Mouse (Mus musculus) embryonic facial prominence, embryonic 13.5 days (tissue): Measurements from ENCODE around the gene Pappa. TPM values are rescaled to one million over a fixed set of nuclear protein-coding genes. Genes with fewer than 3 reads are reported as not detected.

ENCODE experiments used
- ATAC-seq: fragments of 200-750 bp; cut with Nextera tagmentation; 2 replicates; pipeline ENCODE4 v1.8.0; 2017; ENCODE audit warnings: low read depth; ENCODE audit not compliant: insufficient number of reproducible peaks, insufficient read depth, low FRiP score, low TSS enrichment
- H3K27ac ChIP-seq: fragments of 300-500 bp; sonication (generic); 2 replicates; pipeline ENCODE4 v1.5.1; 2015; ENCODE audit warnings: moderate library complexity, mild to moderate bottlenecking, inconsistent platforms
- H3K27me3 ChIP-seq: fragments of 300-500 bp; sonication (generic); 2 replicates; pipeline ENCODE4 v1.6.1; 2015; ENCODE audit warnings: mild to moderate bottlenecking, inconsistent platforms
- H3K36me3 ChIP-seq: fragments of 300-500 bp; sonication (generic); 2 replicates; pipeline ENCODE4 v1.6.1; 2015; ENCODE audit warnings: mild to moderate bottlenecking, inconsistent platforms
- H3K4me1 ChIP-seq: fragments of 300-500 bp; sonication (generic); 2 replicates; pipeline ENCODE4 v1.6.1; 2015; ENCODE audit warnings: inconsistent platforms
- H3K4me2 ChIP-seq: fragments of 300-500 bp; sonication (generic); 2 replicates; pipeline ENCODE4 v1.6.1; 2015; ENCODE audit warnings: moderate library complexity, mild to moderate bottlenecking, inconsistent platforms
- H3K4me3 ChIP-seq: fragments of 300-500 bp; sonication (generic); 2 replicates; pipeline ENCODE4 v1.5.1; 2015; ENCODE audit warnings: mild to moderate bottlenecking, inconsistent platforms
- H3K9ac ChIP-seq: fragments of 300-500 bp; sonication (generic); 2 replicates; pipeline ENCODE4 v1.6.1; 2015; ENCODE audit warnings: mild to moderate bottlenecking, inconsistent platforms
- H3K9me3 ChIP-seq: fragments of 300-500 bp; sonication (generic); 2 replicates; pipeline ENCODE4 v1.6.1; 2016; ENCODE audit warnings: inconsistent platforms
- WGBS: fragments of 180-500 bp; shearing (Covaris S2); methylation state at CpG from one replicate; pipeline ENCODE4 v1.1.7; 2015; ENCODE audit warnings: mixed read lengths; 5-methylcytosine and 5-hydroxymethylcytosine counted together
- polyA plus RNA-seq: library from polyadenylated mRNA; unstranded; fragments of >200 nt; fragmentation: Nextera tagmentation; extraction: Ambion mirVana; gene quantifications from 2 replicates; pipeline ENCODE4 v1.2.1, GENCODE M21; 2015

Pappa gene
- 2.2 and 3.9 TPM in 2 replicates for polyA plus RNA-seq

GRCm38 (mm10) chr4:65123741-65124224 is at the start of gene Pappa:
TSS of gene Pappa (plus strand) at chr4:65124174.
- Histone ChIP-seq H3K36me3 (no peaks in the 10 kb centered on the region), H3K27ac (peak within 1 kb of the TSS; percentile 75), H3K4me3 (peak within 1 kb of the TSS; percentile 61), H3K27me3 (peaks cover 19% of the 10 kb centered on the region), H3K9ac (peak within 1 kb of the TSS; percentile 76), H3K4me1 (peaks cover 20% of the 10 kb centered on the region), H3K4me2 (peak within 1 kb of the TSS; percentile 89), H3K9me3 (no peaks in the 10 kb centered on the region)
- no peak for ATAC-seq
- WGBS, result 2% methylated on average over 16 of the region's 16 CpGs

- 85% methylated on average over 6 of the region's 6 CpGs for WGBS
- Histone ChIP-seq H3K36me3 (no peaks in the 10 kb centered on the region), H3K9me3 (no peaks in the 10 kb centered on the region), H3K4me2 (no peak overlapping the region), H3K4me1 (no peaks in the 10 kb centered on the region), H3K9ac (no peak overlapping the region), H3K27ac (no peak overlapping the region), H3K4me3 (no peak overlapping the region), H3K27me3 (no peaks in the 10 kb centered on the region)
- ATAC-seq, result no peak
These were observed 45.9 kb upstream of the Pappa start for GRCm38 (mm10) chr4:65077906-65078615.

GRCm38 (mm10) chr4:65086864-65087263 is 37.1 kb upstream of the Pappa start:
- Histone ChIP-seq H3K4me3 (no peak overlapping the region), H3K36me3 (no peaks in the 10 kb centered on the region), H3K27me3 (no peaks in the 10 kb centered on the region), H3K27ac (no peak overlapping the region), H3K9me3 (no peaks in the 10 kb centered on the region), H3K4me1 (no peaks in the 10 kb centered on the region), H3K4me2 (no peak overlapping the region), H3K9ac (no peak overlapping the region)
- WGBS, result 83% methylated on average over 1 of the region's 1 CpGs
- ATAC-seq, result no peak

GRCm38 (mm10) chr4:65087592-65087991 is 36.4 kb upstream of the Pappa start:
- Histone ChIP-seq H3K4me3 (no peak overlapping the region), H3K4me1 (no peaks in the 10 kb centered on the region), H3K4me2 (no peak overlapping the region), H3K27ac (no peak overlapping the region), H3K36me3 (no peaks in the 10 kb centered on the region), H3K27me3 (no peaks in the 10 kb centered on the region), H3K9ac (no peak overlapping the region), H3K9me3 (no peaks in the 10 kb centered on the region)
- WGBS, result 86% methylated on average over 5 of the region's 5 CpGs
- ATAC-seq, result no peak

DNA sequence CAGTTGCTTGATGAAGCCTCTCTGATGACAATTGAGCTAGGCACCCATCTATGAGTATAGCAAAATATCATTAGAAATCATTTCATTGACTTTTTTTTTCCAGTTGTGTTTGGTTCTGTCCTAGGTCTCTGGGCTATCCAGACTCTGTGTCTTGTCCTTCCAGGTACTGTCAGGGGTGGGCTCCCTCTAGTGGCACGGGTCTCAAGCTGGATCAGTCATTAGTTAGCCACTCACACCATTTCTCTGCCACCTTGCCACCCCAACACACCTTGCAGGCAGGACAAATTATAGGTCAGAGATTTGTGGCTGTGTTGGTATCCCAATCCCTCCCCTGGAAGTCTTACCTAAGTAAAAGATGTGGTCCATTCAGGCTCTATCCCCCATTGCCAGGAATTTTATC is 31.8 kb upstream of the Pappa start:
- Histone ChIP-seq H3K9me3 (no peaks in the 10 kb centered on the region), H3K27ac (no peak overlapping the region), H3K27me3 (no peaks in the 10 kb centered on the region), H3K4me1 (no peaks in the 10 kb centered on the region), H3K36me3 (no peaks in the 10 kb centered on the region), H3K4me3 (no peak overlapping the region), H3K4me2 (no peak overlapping the region), H3K9ac (no peak overlapping the region)
- WGBS, result 6% methylated on average over 1 of the region's 1 CpGs
- ATAC-seq, result no peak

- Histone ChIP-seq H3K4me3 (no peak overlapping the region), H3K36me3 (no peaks in the 10 kb centered on the region), H3K27ac (no peak overlapping the region), H3K9ac (no peak overlapping the region), H3K4me2 (no peak overlapping the region), H3K9me3 (no peaks in the 10 kb centered on the region), H3K4me1 (peaks cover 11% of the 10 kb centered on the region; the same call in 1 of the 2 replicates), H3K27me3 (peaks cover 13% of the 10 kb centered on the region; the same call in 1 of the 2 replicates)
- no peak for ATAC-seq
- 81% methylated on average over 1 of the region's 1 CpGs for whole genome bisulfite sequencing
These were observed 3.6 kb upstream of the Pappa start for GRCm38 (mm10) chr4:65120329-65120728.

GRCm38 (mm10) chr4:65122841-65123240 is 1.1 kb upstream of the Pappa start:
- H3K4me1 ChIP-seq, result peaks cover 20% of the 10 kb centered on the region
- H3K27me3 ChIP-seq, result peaks cover 14% of the 10 kb centered on the region; the same call in 1 of the 2 replicates
- no peaks in the 10 kb centered on the region for H3K36me3 ChIP-seq
- ATAC-seq, result no peak
- WGBS, result 0% methylated on average over 2 of the region's 2 CpGs
- no peak overlapping the region for H3K9ac ChIP-seq
- H3K4me3 ChIP-seq, result no peak overlapping the region
- H3K27ac ChIP-seq, result no peak overlapping the region
- peak overlapping the region; percentile 89 for H3K4me2 ChIP-seq
- no peaks in the 10 kb centered on the region for H3K9me3 ChIP-seq

GRCm38 (mm10) chr4:65124369-65125151 is 586 bp downstream of the Pappa start:
- Histone ChIP-seq H3K36me3 (no peaks in the 10 kb centered on the region), H3K4me3 (peak overlapping the region; percentile 61), H3K4me2 (peak overlapping the region; percentile 89), H3K4me1 (peaks cover 20% of the 10 kb centered on the region), H3K27ac (peak overlapping the region; percentile 75), H3K9me3 (no peaks in the 10 kb centered on the region), H3K27me3 (peaks cover 24% of the 10 kb centered on the region), H3K9ac (peak overlapping the region; percentile 76)
- 1% methylated on average over 41 of the region's 80 CpGs for WGBS
- ATAC-seq, result peak; percentile 12; the same call in 1 of the 2 replicates

DNA sequence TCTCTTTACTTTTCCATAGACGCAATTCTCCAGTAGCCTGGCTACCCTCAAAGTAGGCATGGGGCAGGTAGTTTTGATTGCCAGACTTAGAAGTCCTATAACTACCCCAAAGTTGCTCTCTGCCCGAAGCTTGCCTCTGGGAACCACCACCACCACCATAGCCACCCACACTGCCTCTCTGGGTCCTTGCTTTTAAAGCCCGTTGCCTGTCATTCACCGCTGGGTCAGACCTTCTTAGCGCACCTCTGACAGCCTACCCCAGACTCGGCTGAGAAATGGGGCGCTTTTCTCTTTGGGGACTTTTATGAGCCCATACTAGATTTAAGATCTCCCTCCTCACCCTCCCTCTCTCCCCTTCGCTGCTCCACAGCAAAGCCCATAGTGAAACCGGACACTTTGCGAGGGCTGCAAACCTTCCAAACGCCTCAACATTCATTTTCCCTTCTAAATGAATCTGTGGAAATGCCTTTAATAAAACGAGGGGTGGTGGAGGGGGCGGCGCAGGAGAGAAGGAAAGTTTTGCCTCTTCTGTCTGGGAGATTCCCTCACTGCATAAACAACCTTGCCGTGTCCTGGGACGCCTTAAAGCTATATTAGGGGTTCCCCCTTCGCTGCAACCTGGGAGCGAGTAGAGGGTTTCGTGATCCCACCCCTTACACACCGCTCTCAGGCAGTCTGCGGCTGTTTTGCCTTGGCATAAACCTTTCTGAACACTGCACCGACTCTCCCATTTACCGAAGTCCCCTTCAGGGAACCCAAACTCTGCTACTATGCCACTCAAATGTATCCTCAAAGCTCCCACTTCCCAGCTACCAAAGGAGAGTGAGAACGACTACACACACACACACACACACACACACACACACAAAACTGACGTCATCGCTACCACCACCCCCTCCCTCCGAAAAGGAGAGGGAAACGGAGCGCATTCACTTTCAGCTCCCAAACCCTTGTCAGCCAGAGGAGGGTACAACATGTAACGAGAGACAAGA is 1.7 kb downstream of the Pappa start:
- Histone ChIP-seq H3K4me1 (peaks cover 20% of the 10 kb centered on the region), H3K27me3 (peaks cover 30% of the 10 kb centered on the region), H3K9me3 (no peaks in the 10 kb centered on the region), H3K27ac (peak overlapping the region; percentile 75), H3K4me3 (peak overlapping the region; percentile 61), H3K36me3 (no peaks in the 10 kb centered on the region), H3K4me2 (peak overlapping the region; percentile 89), H3K9ac (peak overlapping the region; percentile 76)
- under 1% methylated on average over 30 of the region's 30 CpGs for WGBS
- peak; percentile 11; the same call in 1 of the 2 replicates for ATAC-seq

- H3K36me3 ChIP-seq, result no peaks in the 10 kb centered on the region
- ATAC-seq, result no peak
- peak overlapping the region; percentile 89 for H3K4me2 ChIP-seq
- peak overlapping the region; percentile 76 for H3K9ac ChIP-seq
- 3% methylated on average over 23 of the region's 23 CpGs for WGBS
- no peaks in the 10 kb centered on the region for H3K9me3 ChIP-seq
- peak overlapping the region; percentile 61 for H3K4me3 ChIP-seq
- peaks cover 37% of the 10 kb centered on the region for H3K27me3 ChIP-seq
- H3K27ac ChIP-seq, result peak overlapping the region; percentile 75; the same call in 1 of the 2 replicates
- H3K4me1 ChIP-seq, result peaks cover 20% of the 10 kb centered on the region
These were observed 2.7 kb downstream of the Pappa start for GRCm38 (mm10) chr4:65126451-65127290.
